Mouse (Mus musculus): Measurements from ENCODE around the gene Ing4.
A peak's percentile ranks its signal among the peaks of the same experiment; 100 is the strongest.

The Ing4 gene

GRCm38 (mm10) chr6:125094843-125095242 is 55.3 kb downstream of the Ing4 start:
- no peak for DNase-seq

GRCm38 (mm10) chr6:125095391-125096278 is 56.1 kb downstream of the Ing4 start, which contains the start of gene Chd4:
Gene Chd4, plus strand, starts transcription at chr6:125095981.
- peak; percentile 97 for DNase-seq

- no peak for DNase-seq
Measured at GRCm38 (mm10) chr6:125096279-125096596, 56.7 kb downstream of the Ing4 start.

GRCm38 (mm10) chr6:125096597-125097345 is 57.2 kb downstream of the Ing4 start:
- peak; percentile 80 for DNase-seq

GRCm38 (mm10) chr6:125097346-125097689 is 57.8 kb downstream of the Ing4 start:
- DNase-seq, result peak; percentile 71

GRCm38 (mm10) chr6:125097951-125098350 is 58.4 kb downstream of the Ing4 start:
- DNase-seq, result peak; percentile 42

- peak; percentile 56 for DNase-seq
Measured at GRCm38 (mm10) chr6:125098513-125098912, 59.0 kb downstream of the Ing4 start.
